27 mouse cellular contexts compared by ENCODE assay signal in genomic region chr8:61588336-61588735, GRCm38 (mm10).
A peak's percentile ranks its signal among the peaks of the same experiment; 100 is the strongest.
DNase-seq lines count a peak whose midpoint lies in the region; ATAC-seq and TF ChIP-seq lines count a peak whose summit lies in the region.
"Had no signal": no experiment of that assay in that cellular context is flagged by ENCODE, and none has a peak within 500 bp of the region (broad histone marks: within the 10 kb centered on the region; RNA-seq: fewer than 3 reads in every experiment).

No protein-coding gene starts in this region.

- no peak for TF ChIP-seq EP300 in stomach, postnatal 0 days (optimal IDR thresholded peaks at IDR 0.05)

- H3K9ac ChIP-seq in kidney, embryonic 14.5 days (ENCODE audit: low read depth, low read length): no peak overlapping the region
- H3K9ac ChIP-seq in lung, embryonic 15.5 days: no peak overlapping the region
- H3K9ac ChIP-seq in intestine, embryonic 15.5 days: no peak overlapping the region
- H3K9ac ChIP-seq in stomach, postnatal 0 days (ENCODE audit: low read length): no peak overlapping the region
- H3K9ac ChIP-seq: hindbrain, embryonic 15.5 days; limb, embryonic 13.5 days; neural tube, embryonic 13.5 days had no signal

- DNase-seq in kidney, adult 9 months: peak; percentile 73
- no peak for DNase-seq in lung, postnatal 36 days
- no peak for DNase-seq in stomach, postnatal 0 days (ENCODE audit: low spot score)
- no peak for DNase-seq in adrenal gland, adult 8-10 months
- DNase-seq: adrenal gland, postnatal 10 days; cerebellum, adult 18-20 months; cerebellum, postnatal 14 days; kidney, adult 18-20 months; kidney, postnatal 14 days; lung, adult 2 months; retina, postnatal 1 day; right cerebral cortex, postnatal 25 days; spleen, adult 18-20 months; thymus, adult 18-20 months; thymus, postnatal 4 days had no signal

- H3K4me1 ChIP-seq in kidney, embryonic 14.5 days (ENCODE audit: control insufficient read depth, insufficient read depth, low read length): peaks cover 21% of the 10 kb centered on the region; the same call in 1 of the 2 replicates
- peaks cover 30% of the 10 kb centered on the region for H3K4me1 ChIP-seq in lung, embryonic 15.5 days
- 0 out of 2 replicates have a peak, but pooled peaks cover 16% of the 10 kb centered on the region for H3K4me1 ChIP-seq in intestine, embryonic 15.5 days (replicated peaks)
- 0 out of 2 replicates have a peak, but pooled peaks cover 3% of the 10 kb centered on the region for H3K4me1 ChIP-seq in stomach, postnatal 0 days (replicated peaks; ENCODE audit: control insufficient read depth, insufficient read depth)

- H3K4me3 ChIP-seq in kidney, embryonic 14.5 days (ENCODE audit: low read length): no peak overlapping the region
- H3K4me3 ChIP-seq in lung, embryonic 15.5 days: no peak overlapping the region
- H3K4me3 ChIP-seq in intestine, embryonic 15.5 days (replicated peaks): no peak overlapping the region
- peak overlapping the region; percentile 75; the same call in 1 of the 2 replicates for H3K4me3 ChIP-seq in stomach, postnatal 0 days (ENCODE audit: low read depth, low read length)
- H3K4me3 ChIP-seq: heart, embryonic 10.5 days; hindbrain, embryonic 15.5 days; limb, embryonic 13.5 days; neural tube, embryonic 13.5 days had no signal

- no peak for ATAC-seq in kidney, embryonic 14.5 days (ENCODE audit: low FRiP score, low TSS enrichment)
- no peak for ATAC-seq in lung, embryonic 15.5 days (ENCODE audit: borderline replicate concordance, extremely low read depth, low FRiP score, low TSS enrichment)
- ATAC-seq in intestine, embryonic 15.5 days: no peak
- no peak for ATAC-seq in stomach, postnatal 0 days (ENCODE audit: low FRiP score, low TSS enrichment)
- ATAC-seq: activated CD4-positive, CD25-positive, alpha-beta regulatory T cell, adult 4 months; forebrain, embryonic 16.5 days; midbrain, embryonic 16.5 days had no signal

- H3K27ac ChIP-seq in kidney, embryonic 14.5 days (ENCODE audit: low read depth, low read length): no peak overlapping the region
- H3K27ac ChIP-seq in lung, embryonic 15.5 days: no peak overlapping the region
- H3K27ac ChIP-seq in intestine, embryonic 15.5 days: no peak overlapping the region
- no peak overlapping the region for H3K27ac ChIP-seq in stomach, postnatal 0 days (replicated peaks)
- H3K27ac ChIP-seq: forebrain, embryonic 10.5 days; heart, embryonic 10.5 days; hindbrain, embryonic 15.5 days; limb, embryonic 13.5 days; neural tube, embryonic 13.5 days had no signal

- no peaks in the 10 kb centered on the region for H3K9me3 ChIP-seq in kidney, embryonic 14.5 days (ENCODE audit: control insufficient read depth, low read length)
- no peaks in the 10 kb centered on the region for H3K9me3 ChIP-seq in lung, embryonic 15.5 days
- no peaks in the 10 kb centered on the region for H3K9me3 ChIP-seq in intestine, embryonic 15.5 days
- no peaks in the 10 kb centered on the region for H3K9me3 ChIP-seq in stomach, postnatal 0 days (ENCODE audit: control insufficient read depth, low read length)
- H3K9me3 ChIP-seq: forebrain, embryonic 10.5 days; heart, embryonic 10.5 days; hindbrain, embryonic 15.5 days; limb, embryonic 13.5 days; midbrain, embryonic 10.5 days; neural tube, embryonic 13.5 days had no signal

- no peak for TF ChIP-seq CTCF in stomach, postnatal 0 days (IDR thresholded peaks at IDR 0.05; ENCODE audit: low read depth)

- WGBS in kidney, embryonic 14.5 days: 76% methylated on average over 1 of the region's 1 CpGs
- 71% methylated on average over 1 of the region's 1 CpGs for WGBS in lung, embryonic 15.5 days
- 53% methylated on average over 1 of the region's 1 CpGs for WGBS in intestine, embryonic 15.5 days
- 43% methylated on average over 1 of the region's 1 CpGs for WGBS in stomach, postnatal 0 days

- no peak overlapping the region for H3K4me2 ChIP-seq in kidney, embryonic 14.5 days (replicated peaks; ENCODE audit: low read depth, low read length)
- peak overlapping the region; percentile 83 for H3K4me2 ChIP-seq in lung, embryonic 15.5 days
- H3K4me2 ChIP-seq in intestine, embryonic 15.5 days (replicated peaks): peak overlapping the region; percentile 47
- peak overlapping the region; percentile 69; the same call in 1 of the 2 replicates for H3K4me2 ChIP-seq in stomach, postnatal 0 days (replicated peaks; ENCODE audit: low read depth)
- H3K4me2 ChIP-seq: hindbrain, embryonic 15.5 days had no signal

- H3K27me3 ChIP-seq in kidney, embryonic 14.5 days (ENCODE audit: control insufficient read depth, insufficient read depth, low read length): no peaks in the 10 kb centered on the region; the same call in 1 of the 2 replicates
- no peaks in the 10 kb centered on the region for H3K27me3 ChIP-seq in lung, embryonic 15.5 days
- H3K27me3 ChIP-seq in intestine, embryonic 15.5 days (replicated peaks): no peaks in the 10 kb centered on the region
- no peaks in the 10 kb centered on the region for H3K27me3 ChIP-seq in stomach, postnatal 0 days (ENCODE audit: control insufficient read depth, insufficient read depth, low read length)
- H3K27me3 ChIP-seq: hindbrain, embryonic 15.5 days; limb, embryonic 13.5 days; neural tube, embryonic 13.5 days had no signal

- H3K36me3 ChIP-seq in kidney, embryonic 14.5 days (ENCODE audit: control insufficient read depth, insufficient read depth, low read length): no peaks in the 10 kb centered on the region
- no peaks in the 10 kb centered on the region for H3K36me3 ChIP-seq in lung, embryonic 15.5 days
- no peaks in the 10 kb centered on the region for H3K36me3 ChIP-seq in intestine, embryonic 15.5 days
- no peaks in the 10 kb centered on the region for H3K36me3 ChIP-seq in stomach, postnatal 0 days (ENCODE audit: control insufficient read depth, insufficient read depth, low read length)
- H3K36me3 ChIP-seq: hindbrain, embryonic 15.5 days; neural tube, embryonic 13.5 days had no signal
